9 mouse cellular contexts compared by ENCODE assay signal in the genomic region with DNA sequence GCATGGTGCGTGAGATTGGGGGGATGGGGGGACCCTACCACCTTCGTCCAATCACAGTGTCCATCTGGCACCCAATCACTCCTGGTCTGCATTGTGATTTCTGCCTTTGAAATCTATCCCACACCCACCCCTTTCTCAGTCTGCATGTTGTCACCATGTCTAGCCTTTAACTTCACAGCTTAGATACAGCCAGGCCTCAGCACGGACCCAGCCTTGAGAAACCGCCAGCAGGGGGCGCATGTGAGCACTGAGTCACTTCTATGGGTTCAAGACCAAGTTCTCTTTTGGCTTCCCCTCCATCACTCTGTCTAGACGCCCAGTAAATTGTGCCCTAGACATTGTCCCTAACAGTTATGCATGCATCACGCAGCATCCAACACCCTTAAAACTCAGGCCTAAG. TPM values are rescaled to one million over a fixed set of nuclear protein-coding genes. Genes with fewer than 3 reads are reported as not detected.
DNase-seq lines count a peak whose midpoint lies in the region; ATAC-seq and TF ChIP-seq lines count a peak whose summit lies in the region.
"Had no signal": no experiment of that assay in that cellular context is flagged by ENCODE, and none has a peak within 500 bp of the region (broad histone marks: within the 10 kb centered on the region; RNA-seq: fewer than 3 reads in every experiment).

No protein-coding gene starts in this region.

- DNase-seq in heart, postnatal 0 days (ENCODE audit: low spot score): no peak
- peak; percentile 54 for DNase-seq in 3134 (ENCODE audit: extremely low read depth, insufficient read length, low spot score)
- peak; percentile 66 for DNase-seq in T-cell, adult 2 months (ENCODE audit: low spot score)
- peak; percentile 69 for DNase-seq in hindbrain, embryonic 14.5 days (ENCODE audit: low spot score)
- DNase-seq in midbrain, embryonic 11.5 days (ENCODE audit: low spot score, missing footprints): peak; percentile 94
- peak; percentile 37 to 84 for DNase-seq in thymus, postnatal 10 days (ENCODE audit: low spot score in 2 of 2)

- ATAC-seq in heart, postnatal 0 days (ENCODE audit: insufficient read depth, low read depth): no peak
- ATAC-seq in heart, embryonic 11.5 days (replicated peaks; ENCODE audit: insufficient number of reproducible peaks, low FRiP score, low TSS enrichment): no peak; the same call in 1 of the 2 replicates
- ATAC-seq in common myeloid progenitor, adult 5-6 weeks (replicated peaks; ENCODE audit: low read depth, poor library complexity, severe bottlenecking): peak; percentile 13; the same call in 1 of the 2 replicates
- no peak for ATAC-seq in hindbrain, embryonic 14.5 days (ENCODE audit: low FRiP score)
- no peak for ATAC-seq in midbrain, embryonic 11.5 days (ENCODE audit: low FRiP score)

- peak; percentile 51 for TF ChIP-seq CTCF in heart, postnatal 0 days (IDR thresholded peaks at IDR 0.05; ENCODE audit: low read depth)

- no peak overlapping the region for H3K27ac ChIP-seq in heart, postnatal 0 days (ENCODE audit: low read depth)
- H3K27ac ChIP-seq in heart, embryonic 11.5 days (ENCODE audit: low read depth, low read length): no peak overlapping the region
- no peak overlapping the region for H3K27ac ChIP-seq in hindbrain, embryonic 14.5 days
- H3K27ac ChIP-seq in midbrain, embryonic 11.5 days (ENCODE audit: low read depth, low read length): no peak overlapping the region
- H3K27ac ChIP-seq: limb, embryonic 13.5 days had no signal

- peaks cover 10% of the 10 kb centered on the region; the same call in 1 of the 2 replicates for H3K4me1 ChIP-seq in heart, postnatal 0 days (ENCODE audit: control insufficient read depth, insufficient read depth)
- peaks cover 9% of the 10 kb centered on the region for H3K4me1 ChIP-seq in heart, embryonic 11.5 days (ENCODE audit: control insufficient read depth, insufficient read depth, low read length)
- peaks cover 4% of the 10 kb centered on the region for H3K4me1 ChIP-seq in hindbrain, embryonic 14.5 days (replicated peaks; ENCODE audit: control insufficient read depth, insufficient read depth, low read length)
- peaks cover 10% of the 10 kb centered on the region for H3K4me1 ChIP-seq in midbrain, embryonic 11.5 days (ENCODE audit: control insufficient read depth, insufficient read depth, low read length)

- no peak overlapping the region for H3K9ac ChIP-seq in heart, postnatal 0 days (replicated peaks; ENCODE audit: low read depth, low read length)
- no peak overlapping the region for H3K9ac ChIP-seq in heart, embryonic 11.5 days (ENCODE audit: low read depth, low read length)
- H3K9ac ChIP-seq in hindbrain, embryonic 14.5 days: no peak overlapping the region
- H3K9ac ChIP-seq in midbrain, embryonic 11.5 days (ENCODE audit: low read length): no peak overlapping the region
- H3K9ac ChIP-seq: limb, embryonic 13.5 days had no signal

- 0 out of 2 replicates have a peak, but pooled peaks cover 6% of the 10 kb centered on the region for H3K27me3 ChIP-seq in heart, postnatal 0 days (ENCODE audit: control insufficient read depth, insufficient read depth, low read length)
- peaks cover 9% of the 10 kb centered on the region; the same call in 1 of the 2 replicates for H3K27me3 ChIP-seq in heart, embryonic 11.5 days (ENCODE audit: control insufficient read depth, insufficient read depth, low read length)
- H3K27me3 ChIP-seq in hindbrain, embryonic 14.5 days (ENCODE audit: control insufficient read depth, insufficient read depth, low read length): no peaks in the 10 kb centered on the region
- no peaks in the 10 kb centered on the region; the same call in 1 of the 2 replicates for H3K27me3 ChIP-seq in midbrain, embryonic 11.5 days (ENCODE audit: control insufficient read depth, insufficient read depth, low read length)

- no peak overlapping the region for H3K4me3 ChIP-seq in heart, postnatal 0 days (ENCODE audit: low read depth, low read length)
- no peak overlapping the region for H3K4me3 ChIP-seq in heart, embryonic 11.5 days (ENCODE audit: low read depth, low read length)
- no peak overlapping the region for H3K4me3 ChIP-seq in hindbrain, embryonic 14.5 days (replicated peaks; ENCODE audit: low read length)
- no peak overlapping the region for H3K4me3 ChIP-seq in midbrain, embryonic 11.5 days (ENCODE audit: low read depth, low read length)
- H3K4me3 ChIP-seq: limb, embryonic 13.5 days had no signal

- no peak for TF ChIP-seq EP300 in heart, postnatal 0 days (IDR thresholded peaks at IDR 0.05; ENCODE audit: low read depth)

- H3K4me2 ChIP-seq in heart, postnatal 0 days (ENCODE audit: low read depth, low read length): no peak overlapping the region
- no peak overlapping the region for H3K4me2 ChIP-seq in heart, embryonic 11.5 days
- H3K4me2 ChIP-seq in hindbrain, embryonic 14.5 days (replicated peaks): no peak overlapping the region
- no peak overlapping the region for H3K4me2 ChIP-seq in midbrain, embryonic 11.5 days
- H3K4me2 ChIP-seq: limb, embryonic 13.5 days had no signal

- WGBS in heart, postnatal 0 days: 43% methylated on average over 7 of the region's 7 CpGs
- 39% methylated on average over 7 of the region's 7 CpGs for WGBS in heart, embryonic 11.5 days (ENCODE audit: insufficient replicate concordance)
- WGBS in hindbrain, embryonic 14.5 days: 41% methylated on average over 7 of the region's 7 CpGs
- 36% methylated on average over 7 of the region's 7 CpGs for WGBS in midbrain, embryonic 11.5 days

- H3K36me3 ChIP-seq in heart, postnatal 0 days (replicated peaks; ENCODE audit: control insufficient read depth, insufficient read depth, low read length): no peaks in the 10 kb centered on the region
- H3K36me3 ChIP-seq in heart, embryonic 11.5 days (ENCODE audit: control insufficient read depth, insufficient read depth, low read length): no peaks in the 10 kb centered on the region
- H3K36me3 ChIP-seq in hindbrain, embryonic 14.5 days (replicated peaks; ENCODE audit: control insufficient read depth, insufficient read depth): peaks cover 49% of the 10 kb centered on the region
- no peaks in the 10 kb centered on the region for H3K36me3 ChIP-seq in midbrain, embryonic 11.5 days (ENCODE audit: control insufficient read depth, insufficient read depth, low read length)
- H3K36me3 ChIP-seq: limb, embryonic 13.5 days had no signal

- 0 out of 2 replicates have a peak, but pooled peaks cover 5% of the 10 kb centered on the region for H3K9me3 ChIP-seq in heart, postnatal 0 days (replicated peaks; ENCODE audit: control insufficient read depth, low read length)
- 0 out of 2 replicates have a peak, but pooled peaks cover 5% of the 10 kb centered on the region for H3K9me3 ChIP-seq in heart, embryonic 11.5 days (replicated peaks; ENCODE audit: control insufficient read depth, low read length)
- H3K9me3 ChIP-seq in hindbrain, embryonic 14.5 days (ENCODE audit: control insufficient read depth, low read length): no peaks in the 10 kb centered on the region
- H3K9me3 ChIP-seq in midbrain, embryonic 11.5 days (ENCODE audit: control insufficient read depth, low read length): no peaks in the 10 kb centered on the region
- H3K9me3 ChIP-seq: limb, embryonic 13.5 days had no signal

RNA-seq across cellular contexts. Expression of gene Sema6b, which starts 8.3 kb away (rescaled TPM):
- 7.9 and 10.4 TPM in 2 replicates for total RNA-seq in heart, postnatal 0 days (2014; rRNA removed; ENCODE audit: low replicate concordance)
- polyA plus RNA-seq in heart, postnatal 0 days (2015; fragmentation: Nextera tagmentation; extraction: Ambion mirVana): 0.81 and 0.93 TPM in 2 replicates
- polyA plus RNA-seq in heart, embryonic 11.5 days (2014; fragmentation: Nextera tagmentation; extraction: Ambion mirVana): 0.11 and 0.33 TPM in 2 replicates
- 2.8 TPM in 2 replicates for total RNA-seq in common myeloid progenitor, adult 5-6 weeks (2017)
- polyA plus RNA-seq in hindbrain, embryonic 14.5 days (2014; fragmentation: Nextera tagmentation; extraction: Ambion mirVana): 18.3 and 20.5 TPM in 2 replicates
- polyA plus RNA-seq in midbrain, embryonic 11.5 days (2014; fragmentation: Nextera tagmentation; extraction: Ambion mirVana): 1.9 TPM in 2 replicates

RNA-seq across cellular contexts. Expression of gene Lrg1, which starts 10.0 kb away (rescaled TPM):
- 4.5 and 5.1 TPM in 2 replicates for total RNA-seq in heart, postnatal 0 days (2014; rRNA removed; ENCODE audit: low replicate concordance)
- polyA plus RNA-seq in heart, postnatal 0 days (2015; fragmentation: Nextera tagmentation; extraction: Ambion mirVana): 9.0 and 10.0 TPM in 2 replicates
- not detected in 2 replicates for polyA plus RNA-seq in heart, embryonic 11.5 days (2014; fragmentation: Nextera tagmentation; extraction: Ambion mirVana)
- 0.14 TPM in 1 of 2 replicates, not detected in the other for total RNA-seq in common myeloid progenitor, adult 5-6 weeks (2017)
- polyA plus RNA-seq in hindbrain, embryonic 14.5 days (2014; fragmentation: Nextera tagmentation; extraction: Ambion mirVana): 0.19 and 0.20 TPM in 2 replicates
- 0.15 TPM in 1 of 2 replicates, not detected in the other for polyA plus RNA-seq in midbrain, embryonic 11.5 days (2014; fragmentation: Nextera tagmentation; extraction: Ambion mirVana)

RNA-seq across cellular contexts. Expression of gene Plin5, which starts 14.4 kb away (rescaled TPM):
- total RNA-seq in heart, postnatal 0 days (2014; rRNA removed; ENCODE audit: low replicate concordance): 23.3 and 58.8 TPM in 2 replicates
- 55.7 and 58.3 TPM in 2 replicates for polyA plus RNA-seq in heart, postnatal 0 days (2015; fragmentation: Nextera tagmentation; extraction: Ambion mirVana)
- polyA plus RNA-seq in heart, embryonic 11.5 days (2014; fragmentation: Nextera tagmentation; extraction: Ambion mirVana): 0.18 and 0.33 TPM in 2 replicates
- total RNA-seq in common myeloid progenitor, adult 5-6 weeks (2017): not detected in 2 replicates
- polyA plus RNA-seq in hindbrain, embryonic 14.5 days (2014; fragmentation: Nextera tagmentation; extraction: Ambion mirVana): 1.9 and 2.1 TPM in 2 replicates
- polyA plus RNA-seq in midbrain, embryonic 11.5 days (2014; fragmentation: Nextera tagmentation; extraction: Ambion mirVana): 0.07 TPM in 1 of 2 replicates, not detected in the other
- polyA plus RNA-seq: limb, embryonic 13.5 days had no signal

RNA-seq across cellular contexts. Expression of gene Plin4, which starts 22.2 kb away (rescaled TPM):
- 47.4 and 88.5 TPM in 2 replicates for total RNA-seq in heart, postnatal 0 days (2014; rRNA removed; ENCODE audit: low replicate concordance)
- polyA plus RNA-seq in heart, postnatal 0 days (2015; fragmentation: Nextera tagmentation; extraction: Ambion mirVana): 5.9 and 9.4 TPM in 2 replicates
- 0.10 and 0.11 TPM in 2 replicates for polyA plus RNA-seq in heart, embryonic 11.5 days (2014; fragmentation: Nextera tagmentation; extraction: Ambion mirVana)
- total RNA-seq in common myeloid progenitor, adult 5-6 weeks (2017): not detected in 2 replicates
- 0.12 and 0.20 TPM in 2 replicates for polyA plus RNA-seq in hindbrain, embryonic 14.5 days (2014; fragmentation: Nextera tagmentation; extraction: Ambion mirVana)
- polyA plus RNA-seq in midbrain, embryonic 11.5 days (2014; fragmentation: Nextera tagmentation; extraction: Ambion mirVana): 0.05 and 0.07 TPM in 2 replicates

RNA-seq across cellular contexts. Expression of gene Tnfaip8l1, which starts 30.5 kb away (rescaled TPM):
- 3.4 and 16.5 TPM in 2 replicates for total RNA-seq in heart, postnatal 0 days (2014; rRNA removed; ENCODE audit: low replicate concordance)
- polyA plus RNA-seq in heart, postnatal 0 days (2015; fragmentation: Nextera tagmentation; extraction: Ambion mirVana): 4.9 and 5.6 TPM in 2 replicates
- polyA plus RNA-seq in heart, embryonic 11.5 days (2014; fragmentation: Nextera tagmentation; extraction: Ambion mirVana): 4.7 and 6.0 TPM in 2 replicates
- 3.2 and 3.7 TPM in 2 replicates for total RNA-seq in common myeloid progenitor, adult 5-6 weeks (2017)
- polyA plus RNA-seq in hindbrain, embryonic 14.5 days (2014; fragmentation: Nextera tagmentation; extraction: Ambion mirVana): 8.4 and 9.9 TPM in 2 replicates
- polyA plus RNA-seq in midbrain, embryonic 11.5 days (2014; fragmentation: Nextera tagmentation; extraction: Ambion mirVana): 5.8 and 7.7 TPM in 2 replicates

Comparison
In these comparisons a context has a peak if more than half of its experiments do, and no peak if none do; other contexts are left out.
1. RNA of gene Plin5, which starts 14.4 kb away (polyA plus RNA-seq): 55.7 to 58.3 TPM in heart, postnatal 0 days; 1.9 to 2.1 TPM in hindbrain, embryonic 14.5 days, 0.18 to 0.33 TPM in heart, embryonic 11.5 days and 0.07 TPM in midbrain, embryonic 11.5 days; every median in the first group is over 10 times any median in the second.